Mouse (Mus musculus): ENCODE results near the gene Cers6.
A peak's percentile ranks its signal among the peaks of the same experiment; 100 is the strongest.

The Cers6 gene

GRCm38 (mm10) chr2:68879071-68879651, 17.9 kb downstream of the Cers6 start:
- DNase-seq (ENCODE audit: low spot score in 2 of 2) = no peak

- DNase-seq (ENCODE audit: low spot score in 2 of 2) = no peak
These were observed 23.3 kb downstream of the Cers6 start for GRCm38 (mm10) chr2:68884573-68884972.

- no peak for DNase-seq (ENCODE audit: low spot score in 2 of 2)
These were observed 24.0 kb downstream of the Cers6 start for GRCm38 (mm10) chr2:68885206-68885605.

- no peak for DNase-seq (ENCODE audit: low spot score in 2 of 2)
These were observed 24.7 kb downstream of the Cers6 start for GRCm38 (mm10) chr2:68885766-68886496.

GRCm38 (mm10) chr2:68886661-68887060, 25.4 kb downstream of the Cers6 start:
- DNase-seq (ENCODE audit: low spot score in 2 of 2) = no peak

- no peak for DNase-seq (ENCODE audit: low spot score in 2 of 2)
These were observed 27.0 kb downstream of the Cers6 start for GRCm38 (mm10) chr2:68888094-68888705.

- DNase-seq (ENCODE audit: low spot score in 2 of 2) = no peak
These were observed 28.5 kb downstream of the Cers6 start for GRCm38 (mm10) chr2:68889661-68890170.

GRCm38 (mm10) chr2:68892476-68892875, 31.2 kb downstream of the Cers6 start:
- no peak for DNase-seq (ENCODE audit: low spot score in 2 of 2)

- no peak for DNase-seq (ENCODE audit: low spot score in 2 of 2)
These were observed 34.0 kb downstream of the Cers6 start for GRCm38 (mm10) chr2:68895044-68895764.

GRCm38 (mm10) chr2:68896196-68896595, 35.0 kb downstream of the Cers6 start:
- DNase-seq (ENCODE audit: low spot score in 2 of 2) = no peak

- no peak for DNase-seq (ENCODE audit: low spot score in 2 of 2)
These were observed 38.7 kb downstream of the Cers6 start for GRCm38 (mm10) chr2:68899770-68900521.

GRCm38 (mm10) chr2:68900640-68901378, 39.6 kb downstream of the Cers6 start:
- no peak for DNase-seq (ENCODE audit: low spot score in 2 of 2)

GRCm38 (mm10) chr2:68901708-68902107, 40.5 kb downstream of the Cers6 start:
- DNase-seq (ENCODE audit: low spot score in 2 of 2) = no peak

- no peak for DNase-seq (ENCODE audit: low spot score in 2 of 2)
These were observed 41.3 kb downstream of the Cers6 start for GRCm38 (mm10) chr2:68902546-68902945.

GRCm38 (mm10) chr2:68906921-68907320, 45.7 kb downstream of the Cers6 start:
- DNase-seq (ENCODE audit: low spot score in 2 of 2) = no peak

- peak; percentile 54 to 70 for DNase-seq (ENCODE audit: low spot score in 2 of 2)
These were observed 46.7 kb downstream of the Cers6 start for GRCm38 (mm10) chr2:68907721-68908463.

- no peak for DNase-seq (ENCODE audit: low spot score in 2 of 2)
These were observed 49.5 kb downstream of the Cers6 start for GRCm38 (mm10) chr2:68910727-68911126.

- no peak for DNase-seq (ENCODE audit: low spot score in 2 of 2)
These were observed 50.6 kb downstream of the Cers6 start for GRCm38 (mm10) chr2:68911587-68912483.

GRCm38 (mm10) chr2:68915742-68916141, 54.5 kb downstream of the Cers6 start:
- DNase-seq (ENCODE audit: low spot score in 2 of 2) = no peak
